ENCODE assay signal across 9 mouse cellular contexts in the genomic region with DNA sequence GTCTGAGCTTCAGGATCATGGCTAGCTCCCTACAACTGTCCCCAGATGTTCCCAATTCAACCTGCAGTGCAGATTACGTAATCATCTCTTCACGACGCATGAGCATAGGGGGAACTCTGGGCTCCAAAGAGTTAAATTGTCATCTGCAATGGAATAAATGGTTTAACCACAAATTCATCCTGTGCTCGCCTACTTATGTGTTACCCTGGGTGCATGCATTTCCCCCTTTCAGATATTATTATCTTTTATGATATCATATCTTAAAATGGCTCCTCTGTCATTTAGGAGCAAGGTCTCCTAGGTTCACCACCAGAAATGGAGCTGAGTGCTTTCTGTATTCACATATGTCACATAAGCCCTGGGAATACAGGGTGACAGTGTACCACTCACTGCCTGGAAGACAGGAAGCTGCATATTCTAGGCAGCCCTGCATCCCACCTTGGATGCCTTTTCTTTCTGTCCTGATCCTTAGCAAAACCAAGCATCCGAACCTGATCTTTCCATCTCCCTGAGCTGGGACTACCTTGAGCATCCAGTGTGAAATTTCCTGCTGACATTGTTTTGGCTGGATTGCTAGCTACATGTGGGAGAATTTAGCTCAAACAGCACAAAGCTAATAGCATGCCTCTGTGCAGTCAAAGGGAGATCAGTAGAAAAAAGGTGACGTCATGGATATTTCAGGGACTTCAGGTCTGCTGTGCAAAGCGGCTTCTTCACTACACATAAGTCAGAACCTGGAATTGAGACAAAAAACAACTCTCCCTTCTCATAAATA.
DNase-seq lines count a peak whose midpoint lies in the region; ATAC-seq and TF ChIP-seq lines count a peak whose summit lies in the region.
"Had no signal": no experiment of that assay in that cellular context is flagged by ENCODE, and none has a peak within 500 bp of the region (broad histone marks: within the 10 kb centered on the region; RNA-seq: fewer than 3 reads in every experiment).

No protein-coding gene starts in this region.

- WGBS in limb, embryonic 13.5 days, result 55% methylated on average over 7 of the region's 7 CpGs
- 60% methylated on average over 7 of the region's 7 CpGs for WGBS in limb, embryonic 10.5 days
- WGBS in embryonic facial prominence, embryonic 15.5 days, result 45% methylated on average over 7 of the region's 7 CpGs

- H3K27ac ChIP-seq in limb, embryonic 13.5 days, result no peak overlapping the region
- no peak overlapping the region for H3K27ac ChIP-seq in limb, embryonic 10.5 days
- H3K27ac ChIP-seq in embryonic facial prominence, embryonic 15.5 days (replicated peaks), result no peak overlapping the region
- H3K27ac ChIP-seq: forebrain, embryonic 12.5 days had no signal

- H3K9ac ChIP-seq in limb, embryonic 13.5 days, result no peak overlapping the region
- H3K9ac ChIP-seq in embryonic facial prominence, embryonic 15.5 days, result no peak overlapping the region
- H3K9ac ChIP-seq: forebrain, embryonic 12.5 days had no signal

- no peak overlapping the region for H3K4me3 ChIP-seq in limb, embryonic 13.5 days
- H3K4me3 ChIP-seq in limb, embryonic 10.5 days, result no peak overlapping the region
- peak overlapping the region; percentile 60; the same call in 1 of the 2 replicates for H3K4me3 ChIP-seq in G1E (ENCODE audit: low read depth, low read length)
- H3K4me3 ChIP-seq in embryonic facial prominence, embryonic 15.5 days (replicated peaks), result no peak overlapping the region
- H3K4me3 ChIP-seq: forebrain, embryonic 12.5 days had no signal

- H3K4me1 ChIP-seq in limb, embryonic 13.5 days, result peaks cover 18% of the 10 kb centered on the region
- H3K4me1 ChIP-seq in limb, embryonic 10.5 days, result peaks cover 37% of the 10 kb centered on the region
- H3K4me1 ChIP-seq in G1E (ENCODE audit: insufficient read depth, low read depth, low read length), result peaks cover 59% of the 10 kb centered on the region
- peaks cover 20% of the 10 kb centered on the region for H3K4me1 ChIP-seq in embryonic facial prominence, embryonic 15.5 days

- ATAC-seq in limb, embryonic 13.5 days (ENCODE audit: low FRiP score, low read depth), result peak; percentile 51; the same call in 1 of the 2 replicates
- ATAC-seq in G1E (ENCODE audit: extremely low read depth, insufficient number of reproducible peaks, low FRiP score, poor library complexity, severe bottlenecking), result peak; percentile 2; the same call in 1 of the 2 replicates
- ATAC-seq in embryonic facial prominence, embryonic 15.5 days (ENCODE audit: insufficient number of reproducible peaks, low FRiP score, low TSS enrichment, low read depth), result no peak; the same call in 1 of the 2 replicates
- peak; percentile 62 for ATAC-seq in megakaryocyte progenitor cell, adult 5-6 weeks (replicated peaks; ENCODE audit: poor library complexity)

- H3K4me2 ChIP-seq in limb, embryonic 13.5 days (replicated peaks), result no peak overlapping the region
- peak overlapping the region; percentile 17; the same call in 1 of the 2 replicates for H3K4me2 ChIP-seq in embryonic facial prominence, embryonic 15.5 days (replicated peaks)
- H3K4me2 ChIP-seq: forebrain, embryonic 12.5 days had no signal

- 0 out of 2 replicates have a peak, but pooled peaks cover 12% of the 10 kb centered on the region for H3K27me3 ChIP-seq in limb, embryonic 13.5 days
- no peaks in the 10 kb centered on the region for H3K27me3 ChIP-seq in limb, embryonic 10.5 days (ENCODE audit: low read depth, poor library complexity, severe bottlenecking)
- no peaks in the 10 kb centered on the region for H3K27me3 ChIP-seq in G1E (ENCODE audit: insufficient read depth, low read length)
- no peaks in the 10 kb centered on the region for H3K27me3 ChIP-seq in embryonic facial prominence, embryonic 15.5 days
- H3K27me3 ChIP-seq: forebrain, embryonic 12.5 days had no signal

- H3K36me3 ChIP-seq in limb, embryonic 13.5 days, result no peaks in the 10 kb centered on the region
- no peaks in the 10 kb centered on the region for H3K36me3 ChIP-seq in limb, embryonic 10.5 days
- H3K36me3 ChIP-seq in G1E (replicated peaks), result no peaks in the 10 kb centered on the region
- H3K36me3 ChIP-seq in embryonic facial prominence, embryonic 15.5 days, result no peaks in the 10 kb centered on the region
- H3K36me3 ChIP-seq: forebrain, embryonic 12.5 days had no signal

- DNase-seq in limb, embryonic 10.5 days (ENCODE audit: low spot score), result no peak
- no peak for DNase-seq in G1E (ENCODE audit: low spot score)
- no peak for DNase-seq in urinary bladder, postnatal 14 days (ENCODE audit: low spot score)
- no peak for DNase-seq in right cerebral cortex, postnatal 4 days
- DNase-seq in cerebellum, postnatal 4 days (ENCODE audit: low spot score in 2 of 2), result no peak

- no peaks in the 10 kb centered on the region for H3K9me3 ChIP-seq in limb, embryonic 13.5 days
- H3K9me3 ChIP-seq in limb, embryonic 10.5 days (replicated peaks), result no peaks in the 10 kb centered on the region
- no peaks in the 10 kb centered on the region for H3K9me3 ChIP-seq in G1E (replicated peaks)
- no peaks in the 10 kb centered on the region for H3K9me3 ChIP-seq in embryonic facial prominence, embryonic 15.5 days (replicated peaks)
- H3K9me3 ChIP-seq: forebrain, embryonic 12.5 days had no signal

- TF ChIP-seq CTCF in G1E (IDR thresholded peaks at IDR 0.05; ENCODE audit: low read depth, low read length), result no peak
